Mouse (Mus musculus) megakaryocyte-erythroid progenitor cell, adult 5-6 weeks (primary cell): ENCODE measurements around the gene Dstyk. TPM values are rescaled to one million over a fixed set of nuclear protein-coding genes. Genes with fewer than 3 reads are reported as not detected.

Experiments used
- ATAC-seq: replicated peaks from 2 replicates; pipeline ENCODE4 v1.8.0; 2016; ENCODE audit warnings: mild to moderate bottlenecking, inconsistent platforms; ENCODE audit not compliant: severe bottlenecking, poor library complexity, low FRiP score, low TSS enrichment
- total RNA-seq, 2 experiments: library from RNA; stranded (forward) in 1 of 2; stranded (reverse) in 1 of 2; fragments of 200-1000, 215-1000 nt in 1 of 2; fragments of >200 nt in 1 of 2; fragmentation: Nextera tagmentation in 1 of 2; gene quantifications; 2 replicates each; pipeline ENCODE4 v1.2.3; 2014 to 2017

Gene Dstyk
- 3.8 and 12.1 TPM in 2 replicates for total RNA-seq (2014; fragmentation: Nextera tagmentation)
- total RNA-seq (2017), result 5.1 and 13.9 TPM in 2 replicates

DNA sequence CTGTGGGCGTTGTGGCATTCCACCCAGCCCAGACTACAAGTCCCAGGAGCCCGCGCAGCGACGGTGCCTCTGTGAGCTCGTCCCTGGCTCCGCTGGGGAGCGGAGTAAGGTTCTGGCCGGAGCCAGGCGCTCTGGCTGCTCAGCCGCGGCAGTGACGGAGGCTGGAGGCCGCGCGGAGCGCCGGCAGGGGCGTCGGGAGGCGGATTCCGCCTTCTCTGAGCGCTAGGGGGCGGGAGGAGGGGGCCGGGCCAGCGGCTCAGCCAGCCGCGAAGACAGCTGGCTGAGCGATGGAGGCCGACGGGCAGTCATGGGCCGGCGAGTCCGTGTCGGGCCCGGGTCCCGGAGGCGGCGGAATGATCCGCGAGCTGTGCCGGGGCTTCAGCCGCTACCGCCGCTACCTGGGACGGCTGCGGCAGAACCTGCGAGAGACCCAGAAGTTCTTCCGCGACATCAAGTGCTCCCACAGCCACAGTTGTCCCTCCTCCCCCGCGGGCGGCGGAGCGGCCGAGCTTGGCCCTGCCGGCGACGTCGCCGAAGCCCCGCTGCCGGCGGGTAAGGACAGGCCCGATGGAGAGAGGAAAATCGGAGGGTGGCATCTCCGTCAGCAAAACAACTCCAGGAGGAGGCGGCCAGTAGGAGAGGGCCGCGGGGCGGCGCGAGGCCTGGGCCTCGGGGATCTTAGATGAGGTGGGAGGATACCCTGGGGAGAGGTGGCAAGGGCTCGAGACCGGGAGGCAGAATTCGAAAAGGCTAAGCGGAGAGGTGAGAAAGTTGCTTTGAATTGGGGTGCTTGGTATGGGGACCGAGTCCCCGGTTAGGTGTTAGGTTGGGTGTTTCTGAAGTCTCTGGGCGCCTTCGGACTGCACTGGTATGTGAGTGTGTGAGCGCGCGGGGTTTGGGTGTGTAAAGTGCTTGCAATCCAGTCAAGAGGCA lies at the start of gene Dstyk:
Dstyk (plus strand) TSS at position 237 of the 933 bp plus-strand sequence.
- peak; percentile 87 for ATAC-seq

DNA sequence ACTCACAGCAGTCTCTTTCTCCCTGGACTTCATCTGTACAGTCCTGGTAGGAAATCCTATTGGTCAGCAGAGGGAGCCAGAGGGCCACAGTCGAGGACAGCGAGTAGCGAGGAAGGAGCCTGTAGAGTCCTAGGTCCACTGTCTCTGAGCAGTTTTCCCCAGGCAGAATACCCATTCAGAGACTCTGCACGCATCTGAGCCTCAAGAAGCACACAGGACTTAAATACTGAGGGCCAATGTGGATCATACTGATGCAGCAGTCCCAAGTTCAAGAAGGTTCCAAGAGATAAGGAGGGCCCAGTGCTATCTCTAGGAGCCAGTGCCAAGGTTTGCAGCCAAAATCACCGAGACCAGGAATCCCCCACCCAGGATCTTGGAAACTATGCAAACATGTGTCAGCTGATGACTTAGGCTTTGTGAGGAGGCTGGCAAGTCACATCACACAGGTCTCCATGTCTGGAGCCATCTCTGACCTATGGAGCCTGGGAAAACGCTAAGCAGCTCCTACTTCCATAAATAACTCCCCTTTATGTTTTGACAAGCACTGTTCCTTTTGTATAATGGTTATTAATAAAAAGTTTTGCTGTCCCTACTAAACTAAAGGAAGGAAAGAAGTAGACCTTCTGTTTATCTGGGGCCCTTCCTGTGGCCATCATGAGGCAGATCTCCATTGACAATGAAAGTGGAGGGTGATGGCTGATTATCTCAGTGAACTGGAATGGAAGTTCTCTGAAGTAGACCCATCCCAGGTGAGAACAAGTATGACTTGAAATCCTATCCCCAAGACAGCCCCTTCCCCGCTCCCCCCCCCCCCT lies 49.5 kb upstream of the Dstyk start:
- peak; percentile 97 for ATAC-seq

DNA sequence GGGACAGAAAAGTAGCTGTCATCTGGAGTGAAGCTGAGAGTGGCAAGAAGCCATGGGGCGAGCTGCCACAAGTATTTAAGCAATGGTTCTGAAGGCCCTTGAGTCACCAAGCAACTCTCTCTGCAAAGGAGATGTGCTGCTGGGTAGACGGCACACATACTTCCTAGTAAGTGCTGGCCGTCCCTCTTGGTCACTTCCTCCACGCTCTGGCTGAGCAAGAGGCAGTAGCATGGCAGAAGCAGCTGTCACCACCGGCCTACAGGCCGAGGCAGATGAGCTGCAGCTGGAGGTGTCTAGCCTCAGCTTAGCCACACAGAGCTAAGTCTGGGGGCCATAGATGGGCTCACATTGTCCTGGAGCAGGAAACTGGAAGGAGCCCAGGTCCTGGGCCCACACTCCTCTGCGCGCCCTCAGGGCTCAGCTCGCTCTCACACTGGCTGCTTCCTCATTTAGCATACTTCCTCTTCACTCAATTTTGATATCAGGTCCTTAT lies 46.6 kb upstream of the Dstyk start:
- no peak for ATAC-seq

DNA sequence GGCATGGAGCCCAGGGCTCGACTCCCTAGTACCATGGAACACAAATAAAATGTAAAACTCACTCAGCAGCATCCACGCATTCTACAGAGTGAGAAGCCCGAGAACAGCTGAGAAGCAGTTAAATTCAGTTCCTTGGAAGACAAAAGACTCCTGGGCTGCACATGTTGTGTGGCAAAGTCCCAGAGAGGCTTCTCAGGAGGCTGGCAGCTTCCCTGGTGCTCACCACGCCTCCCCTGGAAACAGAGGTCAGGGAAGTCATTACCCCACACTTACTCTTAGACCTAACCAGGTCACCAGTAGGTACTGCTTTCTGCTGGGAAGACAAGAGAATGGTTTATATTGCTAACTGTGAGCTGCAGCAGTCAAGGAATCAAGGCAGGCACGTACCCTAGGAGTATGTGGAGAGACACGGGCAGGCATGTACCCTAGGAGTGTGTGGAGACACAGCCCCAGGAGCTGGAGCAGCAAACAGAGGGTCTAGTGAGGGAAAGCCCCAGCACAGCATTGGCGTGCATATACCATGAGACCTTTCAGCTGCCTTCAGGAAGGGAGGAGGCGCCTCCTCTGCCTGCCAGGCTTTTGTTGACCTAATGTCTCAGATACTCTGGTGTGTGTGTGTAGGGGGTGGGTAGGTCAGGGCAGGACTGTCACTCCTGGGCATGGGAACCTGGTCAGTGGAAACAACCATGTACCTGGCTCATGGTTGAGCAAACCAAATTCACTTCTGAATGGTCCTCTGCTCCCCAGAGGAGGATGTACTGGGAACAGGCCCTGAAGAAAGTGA lies 45.9 kb upstream of the Dstyk start:
- no peak for ATAC-seq

DNA sequence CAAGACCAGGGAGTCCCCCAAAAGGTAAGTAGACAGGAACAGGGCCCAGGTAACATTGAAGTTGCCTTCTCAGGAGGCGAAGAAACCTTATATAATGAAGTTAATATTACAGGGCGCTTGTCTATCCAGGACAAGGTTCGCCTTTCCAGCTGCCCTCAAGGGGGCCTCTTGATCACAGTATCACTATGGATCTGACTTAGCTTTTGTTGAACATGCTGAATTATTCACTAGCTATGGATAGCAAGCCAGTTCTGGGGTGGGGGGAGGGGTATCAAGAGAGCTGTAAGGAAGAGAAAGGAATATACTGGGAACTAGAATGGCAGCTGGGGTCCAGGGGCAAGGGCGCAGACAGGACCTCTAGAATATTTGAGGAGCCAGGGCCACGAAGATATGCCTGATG lies 45.0 kb upstream of the Dstyk start:
- ATAC-seq, result no peak

DNA sequence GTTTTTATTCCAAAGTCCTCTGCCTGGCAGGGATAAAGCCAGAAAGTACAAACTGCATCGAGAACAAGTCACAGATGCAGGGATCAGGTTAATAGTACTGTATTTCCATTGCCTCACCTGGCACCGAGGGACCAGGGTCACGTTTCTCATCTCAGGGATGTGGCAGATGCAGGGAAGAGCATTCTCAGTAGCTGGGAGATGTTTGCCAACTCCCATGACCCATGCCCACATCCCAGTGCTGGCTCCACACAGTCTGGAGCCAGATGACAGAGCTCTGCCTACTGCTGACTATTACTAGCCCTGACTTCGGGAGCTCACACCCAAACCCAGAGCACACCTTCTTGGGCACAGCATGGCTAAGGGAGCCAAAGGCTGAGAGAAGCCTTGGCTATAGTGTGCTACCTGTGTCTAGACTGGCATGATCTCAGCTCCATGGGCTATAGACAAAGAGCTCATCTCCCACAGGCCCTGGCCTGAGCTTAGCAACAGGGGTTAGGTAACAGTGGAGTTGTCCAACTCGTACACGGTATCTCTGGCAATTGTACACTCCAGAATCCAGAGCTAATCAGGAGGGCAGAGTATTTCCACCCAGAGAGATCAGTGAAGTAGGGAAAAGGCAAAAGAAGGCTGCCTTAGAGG lies 44.3 kb upstream of the Dstyk start:
- ATAC-seq, result no peak

- ATAC-seq, result peak; percentile 63
These were observed 43.0 kb upstream of the Dstyk start for GRCm38 (mm10) chr1:132374140-132374872.

- no peak for ATAC-seq
These were observed 42.5 kb upstream of the Dstyk start for GRCm38 (mm10) chr1:132374873-132375244.

GRCm38 (mm10) chr1:132375256-132375655 lies 42.1 kb upstream of the Dstyk start:
- ATAC-seq, result no peak

GRCm38 (mm10) chr1:132376211-132377054 lies 40.9 kb upstream of the Dstyk start:
- no peak for ATAC-seq

GRCm38 (mm10) chr1:132377055-132377365 lies 40.3 kb upstream of the Dstyk start:
- no peak for ATAC-seq

- ATAC-seq, result no peak
These were observed 39.5 kb upstream of the Dstyk start for GRCm38 (mm10) chr1:132377811-132378210.

GRCm38 (mm10) chr1:132380550-132381100 lies 36.7 kb upstream of the Dstyk start:
- ATAC-seq, result peak; percentile 40

- peak; percentile 72 for ATAC-seq
These were observed 35.4 kb upstream of the Dstyk start for GRCm38 (mm10) chr1:132381929-132382328.

DNA sequence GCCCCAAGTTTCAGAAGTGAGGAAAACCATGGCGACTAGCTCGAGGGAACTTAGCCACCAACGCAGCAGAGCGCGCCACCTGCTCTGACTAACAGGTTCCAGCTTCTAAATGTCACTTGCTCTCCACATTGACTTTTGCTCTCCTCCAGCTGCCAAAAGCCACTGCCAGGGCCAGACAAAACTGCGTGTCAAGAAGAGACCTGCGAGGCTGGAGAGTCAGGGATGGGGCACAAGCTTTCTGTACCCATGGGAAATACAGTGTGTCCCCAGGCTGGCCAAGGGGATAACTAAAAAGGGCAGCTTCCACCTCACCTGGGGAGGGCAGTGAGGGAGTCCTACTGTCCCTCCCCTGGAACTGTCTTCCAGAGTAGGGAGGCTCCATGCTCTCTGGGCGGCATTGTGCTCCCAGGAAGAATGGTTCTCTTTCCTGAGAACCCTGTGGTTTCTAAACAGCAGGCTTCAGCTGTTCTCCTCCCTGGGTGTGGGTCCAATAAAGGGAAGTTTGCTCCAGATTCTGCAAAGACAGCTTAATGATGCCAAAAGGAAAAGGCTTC lies 33.3 kb upstream of the Dstyk start:
- no peak for ATAC-seq

- no peak for ATAC-seq
These were observed 32.1 kb upstream of the Dstyk start for GRCm38 (mm10) chr1:132385266-132385665.

- no peak for ATAC-seq
These were observed 31.6 kb upstream of the Dstyk start for GRCm38 (mm10) chr1:132385711-132386110.
